Mouse (Mus musculus): ENCODE measurements around the gene Nubp1.

DNA sequence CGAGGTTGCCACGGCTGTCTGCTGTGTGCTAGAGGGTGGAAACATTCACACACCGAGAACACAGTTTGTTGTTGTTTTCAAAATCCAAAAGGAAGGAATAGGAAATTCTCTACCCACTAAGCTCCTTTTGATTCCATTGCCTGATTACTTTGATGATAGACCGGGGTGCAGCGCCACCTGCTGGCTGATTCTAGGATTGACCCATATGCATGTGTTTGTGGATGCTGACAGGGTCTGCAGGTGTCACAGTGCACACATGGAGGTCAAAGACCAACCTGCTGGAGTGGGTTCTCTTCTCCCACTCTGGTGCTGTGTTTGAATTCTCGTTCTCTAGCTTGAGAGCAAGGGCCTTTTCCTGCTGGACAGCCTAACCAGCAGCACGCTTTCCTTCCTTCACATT, 12.6 kb upstream of the Nubp1 start:
- no peak for TF ChIP-seq CHD2 (IDR thresholded peaks at IDR 0.05; ENCODE audit: low read length)
- TF ChIP-seq POLR2A (IDR thresholded peaks at IDR 0.05; ENCODE audit: control insufficient read depth in 1 of 2, insufficient read depth in 1 of 2, low read depth in 1 of 2, low read length in 2 of 2, poor library complexity in 1 of 2), result no peak
- TF ChIP-seq CTCF (IDR thresholded peaks at IDR 0.05 in 2 of 3, conservative IDR thresholded peaks at IDR 0.05 in 1 of 3; ENCODE audit: control insufficient read depth in 1 of 3, insufficient read depth in 1 of 3, low read depth in 2 of 3, low read length in 3 of 3, poor library complexity in 1 of 3, severe bottlenecking in 1 of 3), result peak; percentile 82 to 96 (median 92)
- peak; percentile 90 for TF ChIP-seq RAD21 (IDR thresholded peaks at IDR 0.05; ENCODE audit: low read depth, low read length)
- no peak for TF ChIP-seq KAT2A (conservative IDR thresholded peaks at IDR 0.05; ENCODE audit: low read depth, low read length)
- TF ChIP-seq MAZ (IDR thresholded peaks at IDR 0.05; ENCODE audit: low read depth, low read length), result no peak
- no peak for TF ChIP-seq ETS1 (IDR thresholded peaks at IDR 0.05; ENCODE audit: low read depth, low read length)
- no peak for TF ChIP-seq SIN3A (IDR thresholded peaks at IDR 0.05; ENCODE audit: low read length)
- TF ChIP-seq POLR2AphosphoS2 (IDR thresholded peaks at IDR 0.05; ENCODE audit: low read length), result no peak
- no peak for TF ChIP-seq MAX (IDR thresholded peaks at IDR 0.05; ENCODE audit: low read length)
- peak; percentile 67 for TF ChIP-seq GATA1 (IDR thresholded peaks at IDR 0.05; ENCODE audit: low read depth, low read length)
- no peak for TF ChIP-seq USF1 (IDR thresholded peaks at IDR 0.05; ENCODE audit: low read depth, low read length)
- peak; percentile 89 for TF ChIP-seq ZC3H11A (IDR thresholded peaks at IDR 0.05; ENCODE audit: low read depth, low read length)

Measured in MEL (cell line).